Mouse (Mus musculus): ENCODE data around the gene Cox5a. TPM values are rescaled to one million over a fixed set of nuclear protein-coding genes. Genes with fewer than 3 reads are reported as not detected.
A peak's percentile ranks its signal among the peaks of the same experiment; 100 is the strongest.

The Cox5a gene
- 166 and 181 TPM in 2 replicates for polyA plus RNA-seq (2012; rRNA removed)

GRCm38 (mm10) chr9:57521056-57521911, at the start of gene Cox5a:
Gene Cox5a, plus strand, starts transcription at chr9:57521274.
- Histone ChIP-seq H3K4me3 (replicated peaks; ENCODE audit: extremely low read depth, low read depth, low read length) (peak within 1 kb of the TSS; percentile 75), H3K4me1 (ENCODE audit: control insufficient read depth, insufficient read depth, low read length) (peaks cover 13% of the 10 kb centered on the region)
- WGBS: under 1% methylated on average over 94 of the region's 95 CpGs
- peak; percentile 94 for DNase-seq
- TF ChIP-seq POLR2A (IDR thresholded peaks at IDR 0.05; ENCODE audit: borderline replicate concordance, extremely low read depth, low read depth, low read length): peak; percentile 90
- TF ChIP-seq CTCF (IDR thresholded peaks at IDR 0.05; ENCODE audit: insufficient read depth, low read length): no peak

DNA sequence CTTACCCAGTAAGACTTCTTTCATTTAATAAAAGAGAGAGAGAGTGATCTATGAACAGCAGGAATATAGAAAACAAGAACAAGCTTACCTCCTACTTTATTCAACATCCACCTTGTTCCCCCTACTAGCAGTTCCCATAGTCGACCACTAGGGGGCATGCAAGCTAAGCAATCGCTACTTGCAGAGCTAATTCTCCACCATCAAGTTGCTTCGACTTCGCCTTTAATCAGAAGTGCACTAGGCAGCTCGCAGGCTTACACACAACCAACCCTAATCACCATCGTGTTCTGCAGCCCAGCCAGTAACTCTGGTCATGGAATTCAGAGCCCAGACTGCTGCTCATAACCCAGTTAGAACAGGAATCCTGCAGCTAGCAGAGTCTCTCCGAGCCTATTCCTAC, 35.3 kb upstream of the Cox5a start:
- no peaks in the 10 kb centered on the region for H3K4me1 ChIP-seq (ENCODE audit: control insufficient read depth, insufficient read depth, low read length)
- TF ChIP-seq POLR2A (IDR thresholded peaks at IDR 0.05; ENCODE audit: borderline replicate concordance, extremely low read depth, low read depth, low read length) (no peak), CTCF (IDR thresholded peaks at IDR 0.05; ENCODE audit: insufficient read depth, low read length) (peak; percentile 77)
- 14% methylated on average over 7 of the region's 7 CpGs for WGBS
- peak; percentile 66 for DNase-seq
- no peak overlapping the region for H3K4me3 ChIP-seq (replicated peaks; ENCODE audit: extremely low read depth, low read depth, low read length)

GRCm38 (mm10) chr9:57487807-57488206, 33.3 kb upstream of the Cox5a start:
- TF ChIP-seq POLR2A (IDR thresholded peaks at IDR 0.05; ENCODE audit: borderline replicate concordance, extremely low read depth, low read depth, low read length) (no peak), CTCF (IDR thresholded peaks at IDR 0.05; ENCODE audit: insufficient read depth, low read length) (no peak)
- no peak overlapping the region for H3K4me3 ChIP-seq (replicated peaks; ENCODE audit: extremely low read depth, low read depth, low read length)
- H3K4me1 ChIP-seq (ENCODE audit: control insufficient read depth, insufficient read depth, low read length): no peaks in the 10 kb centered on the region
- WGBS: 58% methylated on average over 7 of the region's 7 CpGs
- DNase-seq: no peak

- no peak for DNase-seq
- WGBS: 88% methylated on average over 2 of the region's 2 CpGs
Measured at GRCm38 (mm10) chr9:57493532-57493931, 27.5 kb upstream of the Cox5a start.

GRCm38 (mm10) chr9:57494970-57495369, 26.1 kb upstream of the Cox5a start:
- no peak overlapping the region for H3K4me3 ChIP-seq (replicated peaks; ENCODE audit: extremely low read depth, low read depth, low read length)
- TF ChIP-seq CTCF (IDR thresholded peaks at IDR 0.05; ENCODE audit: insufficient read depth, low read length) (no peak), POLR2A (IDR thresholded peaks at IDR 0.05; ENCODE audit: borderline replicate concordance, extremely low read depth, low read depth, low read length) (no peak)
- no peaks in the 10 kb centered on the region for H3K4me1 ChIP-seq (ENCODE audit: control insufficient read depth, insufficient read depth, low read length)
- DNase-seq: no peak

More at GRCm38 (mm10) chr9:57493532-57493931, 27.5 kb upstream of the Cox5a start:
- no peak for TF ChIP-seq POLR2A (IDR thresholded peaks at IDR 0.05; ENCODE audit: borderline replicate concordance, extremely low read depth, low read depth, low read length)
- no peak for TF ChIP-seq CTCF (IDR thresholded peaks at IDR 0.05; ENCODE audit: insufficient read depth, low read length)
- Histone ChIP-seq H3K4me3 (replicated peaks; ENCODE audit: extremely low read depth, low read depth, low read length) (no peak overlapping the region), H3K4me1 (ENCODE audit: control insufficient read depth, insufficient read depth, low read length) (no peaks in the 10 kb centered on the region)

- Histone ChIP-seq H3K4me1 (ENCODE audit: control insufficient read depth, insufficient read depth, low read length) (no peaks in the 10 kb centered on the region), H3K4me3 (replicated peaks; ENCODE audit: extremely low read depth, low read depth, low read length) (no peak overlapping the region)
- 49% methylated on average over 5 of the region's 5 CpGs for WGBS
- DNase-seq: no peak
- TF ChIP-seq CTCF (IDR thresholded peaks at IDR 0.05; ENCODE audit: insufficient read depth, low read length) (no peak), POLR2A (IDR thresholded peaks at IDR 0.05; ENCODE audit: borderline replicate concordance, extremely low read depth, low read depth, low read length) (no peak)
Measured at GRCm38 (mm10) chr9:57497236-57497635, 23.8 kb upstream of the Cox5a start.

DNA sequence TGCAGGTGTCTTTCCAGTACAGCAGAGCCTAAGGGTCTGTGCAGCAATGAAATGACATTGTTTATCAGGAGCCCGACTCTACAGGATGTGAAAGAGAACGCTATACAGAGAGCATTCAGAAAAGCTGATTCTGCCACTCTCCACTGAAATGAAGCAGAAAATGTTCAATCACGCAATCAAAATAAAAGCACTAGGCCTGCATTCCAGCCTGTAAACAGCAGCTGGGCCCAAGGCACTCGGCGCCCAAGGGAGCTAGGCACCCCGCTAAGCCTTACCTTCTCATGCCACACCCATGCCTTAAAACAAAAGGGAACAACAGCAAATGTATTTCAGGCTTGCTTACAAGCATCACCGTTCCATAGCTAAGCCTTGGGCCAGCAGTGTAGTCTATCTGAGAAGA, 22.5 kb upstream of the Cox5a start:
- WGBS: 56% methylated on average over 7 of the region's 7 CpGs
- DNase-seq: no peak
- H3K4me1 ChIP-seq (ENCODE audit: control insufficient read depth, insufficient read depth, low read length): peaks cover 3% of the 10 kb centered on the region; the same call in 1 of the 2 replicates
- TF ChIP-seq CTCF (IDR thresholded peaks at IDR 0.05; ENCODE audit: insufficient read depth, low read length): no peak
- no peak for TF ChIP-seq POLR2A (IDR thresholded peaks at IDR 0.05; ENCODE audit: borderline replicate concordance, extremely low read depth, low read depth, low read length)
- no peak overlapping the region for H3K4me3 ChIP-seq (replicated peaks; ENCODE audit: extremely low read depth, low read depth, low read length)

- no peak for DNase-seq
- H3K4me3 ChIP-seq (replicated peaks; ENCODE audit: extremely low read depth, low read depth, low read length): no peak overlapping the region
- 15% methylated on average over 13 of the region's 13 CpGs for WGBS
- TF ChIP-seq POLR2A (IDR thresholded peaks at IDR 0.05; ENCODE audit: borderline replicate concordance, extremely low read depth, low read depth, low read length): no peak
- TF ChIP-seq CTCF (IDR thresholded peaks at IDR 0.05; ENCODE audit: insufficient read depth, low read length): no peak
- H3K4me1 ChIP-seq (ENCODE audit: control insufficient read depth, insufficient read depth, low read length): peaks cover 6% of the 10 kb centered on the region; the same call in 1 of the 2 replicates
Measured at GRCm38 (mm10) chr9:57501452-57501851, 19.6 kb upstream of the Cox5a start.

DNA sequence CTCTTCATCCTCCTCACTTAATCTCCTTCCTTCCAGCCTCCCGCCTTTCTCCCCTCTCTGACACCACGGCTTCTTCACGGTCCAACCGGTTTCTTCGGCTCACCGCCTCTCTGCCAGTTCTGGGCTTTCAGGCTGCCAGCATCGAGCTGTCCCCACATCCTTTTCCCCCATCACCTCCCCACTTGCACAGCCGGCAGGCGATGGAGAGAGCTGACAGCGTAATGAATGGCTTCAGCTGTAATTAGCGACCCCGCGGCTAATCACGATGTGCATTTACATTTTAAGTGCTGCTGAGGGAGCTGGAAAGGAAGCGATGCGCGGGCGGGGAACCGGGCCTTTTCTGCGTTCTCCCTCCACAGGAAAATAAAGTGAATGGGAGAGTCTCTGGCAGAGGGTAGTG, 19.2 kb upstream of the Cox5a start:
- TF ChIP-seq CTCF (IDR thresholded peaks at IDR 0.05; ENCODE audit: insufficient read depth, low read length) (no peak), POLR2A (IDR thresholded peaks at IDR 0.05; ENCODE audit: borderline replicate concordance, extremely low read depth, low read depth, low read length) (no peak)
- H3K4me1 ChIP-seq (ENCODE audit: control insufficient read depth, insufficient read depth, low read length): peaks cover 6% of the 10 kb centered on the region; the same call in 1 of the 2 replicates
- 10% methylated on average over 20 of the region's 20 CpGs for WGBS
- H3K4me3 ChIP-seq (replicated peaks; ENCODE audit: extremely low read depth, low read depth, low read length): no peak overlapping the region
- DNase-seq: no peak

Measured in lung, adult 2 months (tissue).